ENCODE assay signal across 8 mouse cellular contexts in the genomic region with DNA sequence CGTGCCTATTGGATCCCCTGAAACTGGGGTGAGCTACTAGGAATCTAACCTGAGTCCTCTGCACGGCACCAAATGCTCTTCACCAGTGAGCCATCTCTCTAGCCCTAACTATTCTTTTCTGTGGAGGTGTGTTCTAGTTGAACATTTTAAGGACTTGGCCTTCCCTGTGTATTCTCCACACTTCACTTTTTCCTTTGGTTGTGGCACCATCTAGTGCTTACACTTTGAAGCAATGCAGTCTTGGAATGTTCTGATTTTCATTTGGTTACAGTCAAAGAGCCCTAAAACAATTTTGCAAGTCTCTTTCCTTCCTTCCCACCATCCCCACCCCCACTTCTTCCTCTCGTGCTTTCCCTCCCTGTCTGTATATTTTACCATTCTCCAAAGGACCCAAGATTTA. TPM values are rescaled to one million over a fixed set of nuclear protein-coding genes. Genes with fewer than 3 reads are reported as not detected.
DNase-seq lines count a peak whose midpoint lies in the region; ATAC-seq lines count a peak whose summit lies in the region.

No protein-coding gene starts in this region.

- no peaks in the 10 kb centered on the region for H3K27me3 ChIP-seq in neural tube, embryonic 15.5 days (replicated peaks)

- no peak for ATAC-seq in neural tube, embryonic 15.5 days (ENCODE audit: low FRiP score)
- no peak for ATAC-seq in inflammation-experienced regulatory T-cells, adult 6 months

- H3K36me3 ChIP-seq in neural tube, embryonic 15.5 days, result no peaks in the 10 kb centered on the region

- no peaks in the 10 kb centered on the region for H3K9me3 ChIP-seq in neural tube, embryonic 15.5 days (replicated peaks)

- H3K9ac ChIP-seq in neural tube, embryonic 15.5 days (replicated peaks), result no peak overlapping the region

- 80% methylated on average over 3 of the region's 3 CpGs for WGBS in neural tube, embryonic 15.5 days

- no peaks in the 10 kb centered on the region; the same call in 1 of the 2 replicates for H3K4me1 ChIP-seq in neural tube, embryonic 15.5 days

- no peak overlapping the region for H3K27ac ChIP-seq in neural tube, embryonic 15.5 days (replicated peaks)

- H3K4me2 ChIP-seq in neural tube, embryonic 15.5 days, result no peak overlapping the region

- no peak overlapping the region for H3K4me3 ChIP-seq in neural tube, embryonic 15.5 days (replicated peaks)

- DNase-seq in heart, adult 11 months, result peak; percentile 30
- DNase-seq in heart, adult 9 months (ENCODE audit: low spot score in 2 of 2), result no peak
- DNase-seq in right cerebral cortex, adult 2 months (ENCODE audit: low spot score in 2 of 2), result peak; percentile 57 to 61
- DNase-seq in right cerebral cortex, postnatal 14 days, result no peak
- DNase-seq in fibroblast of lung, adult 2 months (ENCODE audit: low read depth), result peak; percentile 37
- peak; percentile 41 for DNase-seq in lung, postnatal 14 days

RNA-seq across cellular contexts. Expression of gene Nrf1, which starts 33.6 kb away (rescaled TPM):
- 29.9 and 35.2 TPM in 2 replicates for polyA plus RNA-seq in neural tube, embryonic 15.5 days (2015; fragmentation: Nextera tagmentation; extraction: Ambion mirVana)
- 10 to 100 TPM; 87.3 to 91.7 (median 87.5) TPM for polyA plus RNA-seq in inflammation-experienced regulatory T-cells, adult 6 months (2017; shearing (Covaris generic))

Comparison
In these comparisons a context has a peak if more than half of its experiments do, and no peak if none do; other contexts are left out.
1. DNase-seq: peak in heart, adult 11 months (single experiment), right cerebral cortex, adult 2 months (2 of 2), fibroblast of lung, adult 2 months (single experiment) and lung, postnatal 14 days (single experiment); none in heart, adult 9 months (0 of 2) and right cerebral cortex, postnatal 14 days (single experiment).